Mouse (Mus musculus) lung, embryonic 16.5 days (tissue): Measurements from ENCODE around the gene Qdpr. TPM values are rescaled to one million over a fixed set of nuclear protein-coding genes. Genes with fewer than 3 reads are reported as not detected.

Experiments
- ATAC-seq: fragments of 200-750 bp; cut with Nextera tagmentation; 2 replicates; pipeline ENCODE4 v1.8.0; 2017; ENCODE audit warnings: low read depth, mild to moderate bottlenecking, moderate library complexity
- H3K27ac ChIP-seq: fragments of 300-500 bp; sonication (generic); 2 replicates; pipeline ENCODE4 v1.5.1; 2014; ENCODE audit warnings: mild to moderate bottlenecking, control low read depth, low read length
- H3K27me3 ChIP-seq: fragments of 300-500 bp; sonication (generic); 2 replicates; pipeline ENCODE4 v1.6.1; 2014; ENCODE audit warnings: low read depth, low read length, mixed read lengths; ENCODE audit not compliant: control insufficient read depth, insufficient read depth
- H3K36me3 ChIP-seq: fragments of 300-500 bp; sonication (generic); 2 replicates; pipeline ENCODE4 v1.6.1; 2014; ENCODE audit warnings: low read length; ENCODE audit not compliant: control insufficient read depth, insufficient read depth
- H3K4me1 ChIP-seq: fragments of 300-500 bp; sonication (generic); replicated peaks from 2 replicates; pipeline ENCODE4 v1.6.1; 2014; ENCODE audit warnings: low read length, mixed read lengths; ENCODE audit not compliant: control insufficient read depth, insufficient read depth
- H3K4me2 ChIP-seq: fragments of 300-500 bp; sonication (generic); 2 replicates; pipeline ENCODE4 v1.6.1; 2014; ENCODE audit warnings: low read depth, low read length, control low read depth
- H3K4me3 ChIP-seq: fragments of 300-500 bp; sonication (generic); 2 replicates; pipeline ENCODE4 v1.5.1; 2014; ENCODE audit warnings: mild to moderate bottlenecking, low read length, control low read depth
- H3K9ac ChIP-seq: fragments of 300-500 bp; sonication (generic); 2 replicates; pipeline ENCODE4 v1.6.1; 2014; ENCODE audit warnings: low read length, control low read depth
- H3K9me3 ChIP-seq: fragments of 300-500 bp; sonication (generic); 2 replicates; pipeline ENCODE4 v1.6.1; 2016; ENCODE audit warnings: low read length; ENCODE audit not compliant: control insufficient read depth
- WGBS: fragments of 180-500 bp; shearing (Covaris S2); extraction: QIAGEN DNeasy Blood & Tissue Kit; methylation state at CpG from one replicate; pipeline ENCODE4 v1.1.7; 2014; 5-methylcytosine and 5-hydroxymethylcytosine counted together
- polyA plus RNA-seq: library from polyadenylated mRNA; unstranded; fragments of >200 nt; fragmentation: Nextera tagmentation; extraction: Ambion mirVana; gene quantifications from 2 replicates; pipeline ENCODE4 v1.2.1, GENCODE M21; 2015

The Qdpr gene
- polyA plus RNA-seq, result 126 and 127 TPM in 2 replicates

GRCm38 (mm10) chr5:45449831-45450716 is at the start of gene Qdpr:
Gene Qdpr, minus strand, starts transcription at chr5:45450236.
- Histone ChIP-seq H3K4me3 (peak within 1 kb of the TSS; percentile 83), H3K36me3 (no peaks in the 10 kb centered on the region), H3K4me1 (peaks cover 12% of the 10 kb centered on the region), H3K9ac (peak within 1 kb of the TSS; percentile 80), H3K9me3 (no peaks in the 10 kb centered on the region), H3K27me3 (no peaks in the 10 kb centered on the region), H3K4me2 (peak within 1 kb of the TSS; percentile 99), H3K27ac (peak within 1 kb of the TSS; percentile 83)
- ATAC-seq, result peak; percentile 99
- under 1% methylated on average over 70 of the region's 70 CpGs for WGBS

GRCm38 (mm10) chr5:45497564-45497963 is 47.5 kb upstream of the Qdpr start:
- H3K4me2 ChIP-seq, result no peak overlapping the region
- H3K36me3 ChIP-seq, result peaks cover 24% of the 10 kb centered on the region
- WGBS, result 82% methylated on average over 5 of the region's 5 CpGs

GRCm38 (mm10) chr5:45496930-45497550 is 47.0 kb upstream of the Qdpr start:
- 82% methylated on average over 12 of the region's 12 CpGs for WGBS
- H3K4me2 ChIP-seq, result no peak overlapping the region
- peaks cover 23% of the 10 kb centered on the region for H3K4me1 ChIP-seq
- peaks cover 24% of the 10 kb centered on the region for H3K36me3 ChIP-seq
- no peak overlapping the region for H3K9ac ChIP-seq
- H3K4me3 ChIP-seq, result no peak overlapping the region
- no peak for ATAC-seq
- no peak overlapping the region for H3K27ac ChIP-seq
- H3K27me3 ChIP-seq, result no peaks in the 10 kb centered on the region
- H3K9me3 ChIP-seq, result no peaks in the 10 kb centered on the region

More at GRCm38 (mm10) chr5:45497564-45497963, 47.5 kb upstream of the Qdpr start:
- ATAC-seq, result no peak
- Histone ChIP-seq H3K9me3 (no peaks in the 10 kb centered on the region), H3K9ac (no peak overlapping the region), H3K4me1 (peaks cover 23% of the 10 kb centered on the region), H3K4me3 (no peak overlapping the region), H3K27me3 (no peaks in the 10 kb centered on the region), H3K27ac (no peak overlapping the region)

DNA sequence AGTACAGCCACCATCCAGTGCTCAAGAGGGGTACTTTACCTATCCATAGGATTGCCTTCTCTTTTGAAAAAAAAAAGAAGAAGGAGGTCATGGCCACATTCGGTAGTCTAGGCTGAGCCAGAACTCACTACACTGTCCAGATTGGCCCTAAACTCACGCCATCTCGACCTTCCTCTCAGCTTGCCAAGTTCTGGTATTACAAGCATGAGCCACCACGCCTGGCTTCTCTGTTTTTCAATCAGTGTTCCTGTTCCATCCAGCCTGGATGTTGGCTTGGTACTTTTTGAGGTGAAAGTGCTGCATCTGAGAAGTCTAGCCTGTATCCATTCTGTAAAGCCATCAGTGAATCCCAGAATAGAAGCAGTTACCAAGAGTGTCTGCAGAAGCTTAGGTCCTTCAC is 46.4 kb upstream of the Qdpr start:
- H3K9me3 ChIP-seq, result no peaks in the 10 kb centered on the region
- no peak overlapping the region for H3K27ac ChIP-seq
- H3K9ac ChIP-seq, result no peak overlapping the region
- H3K4me1 ChIP-seq, result peaks cover 23% of the 10 kb centered on the region
- no peak for ATAC-seq
- no peaks in the 10 kb centered on the region for H3K27me3 ChIP-seq
- no peak overlapping the region for H3K4me3 ChIP-seq
- no peak overlapping the region for H3K4me2 ChIP-seq
- peaks cover 24% of the 10 kb centered on the region for H3K36me3 ChIP-seq
- WGBS, result 85% methylated on average over 4 of the region's 4 CpGs

DNA sequence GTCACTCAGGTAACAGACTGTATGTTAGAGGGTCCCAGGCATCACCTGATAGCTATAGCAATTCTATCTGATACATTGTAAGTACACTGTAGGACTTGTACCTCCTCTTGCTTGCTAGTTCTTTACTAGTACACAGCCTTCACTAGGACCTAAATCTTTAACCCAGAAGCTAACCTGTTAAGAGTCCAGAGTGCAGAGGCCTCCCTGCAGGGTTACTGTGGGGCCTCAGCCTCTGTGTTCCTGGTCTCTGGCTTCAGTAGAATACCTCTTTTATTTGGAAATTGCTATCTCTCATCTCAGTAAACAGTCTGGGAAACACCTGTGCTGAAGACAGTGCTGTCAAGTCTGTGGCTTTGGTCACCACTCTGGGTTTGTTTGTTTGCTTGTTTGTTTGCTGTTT is 46.0 kb upstream of the Qdpr start:
- Histone ChIP-seq H3K27me3 (no peaks in the 10 kb centered on the region), H3K9me3 (no peaks in the 10 kb centered on the region), H3K4me3 (no peak overlapping the region), H3K4me1 (peaks cover 23% of the 10 kb centered on the region), H3K36me3 (peaks cover 21% of the 10 kb centered on the region), H3K4me2 (no peak overlapping the region), H3K27ac (no peak overlapping the region), H3K9ac (no peak overlapping the region)
- ATAC-seq, result no peak

DNA sequence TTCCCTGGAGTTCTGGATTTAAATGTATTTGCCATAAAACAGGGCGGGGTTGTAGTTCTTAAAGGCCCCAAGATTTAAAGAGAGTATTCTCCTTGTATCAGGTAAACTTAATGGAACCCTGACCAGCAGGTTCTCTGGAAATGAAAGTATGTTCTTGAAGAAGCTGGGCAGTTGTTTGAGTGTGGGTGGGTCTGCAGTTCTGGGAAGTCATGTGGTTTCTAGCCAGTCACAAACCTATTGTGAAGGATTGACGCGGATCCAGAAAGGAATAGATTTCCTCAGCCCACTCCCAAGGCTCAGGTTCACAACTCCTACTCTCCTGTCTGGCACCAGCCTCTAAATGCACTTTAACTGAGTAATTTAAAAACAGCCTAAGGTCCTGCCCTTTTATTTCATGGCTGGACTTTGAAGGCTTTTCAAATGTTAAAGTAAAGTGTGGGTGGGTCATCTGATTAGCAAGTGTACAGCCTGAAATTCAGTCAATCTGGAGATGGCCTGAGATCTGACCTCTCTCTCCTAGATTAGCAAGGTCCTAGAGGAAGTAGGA is 45.5 kb upstream of the Qdpr start:
- H3K27ac ChIP-seq, result no peak overlapping the region
- no peak overlapping the region for H3K9ac ChIP-seq
- ATAC-seq, result no peak
- H3K36me3 ChIP-seq, result peaks cover 18% of the 10 kb centered on the region
- H3K27me3 ChIP-seq, result no peaks in the 10 kb centered on the region
- peak overlapping the region; percentile 89; the same call in 1 of the 2 replicates for H3K4me2 ChIP-seq
- peaks cover 23% of the 10 kb centered on the region for H3K4me1 ChIP-seq
- H3K4me3 ChIP-seq, result no peak overlapping the region
- H3K9me3 ChIP-seq, result no peaks in the 10 kb centered on the region
- 79% methylated on average over 3 of the region's 3 CpGs for WGBS

DNA sequence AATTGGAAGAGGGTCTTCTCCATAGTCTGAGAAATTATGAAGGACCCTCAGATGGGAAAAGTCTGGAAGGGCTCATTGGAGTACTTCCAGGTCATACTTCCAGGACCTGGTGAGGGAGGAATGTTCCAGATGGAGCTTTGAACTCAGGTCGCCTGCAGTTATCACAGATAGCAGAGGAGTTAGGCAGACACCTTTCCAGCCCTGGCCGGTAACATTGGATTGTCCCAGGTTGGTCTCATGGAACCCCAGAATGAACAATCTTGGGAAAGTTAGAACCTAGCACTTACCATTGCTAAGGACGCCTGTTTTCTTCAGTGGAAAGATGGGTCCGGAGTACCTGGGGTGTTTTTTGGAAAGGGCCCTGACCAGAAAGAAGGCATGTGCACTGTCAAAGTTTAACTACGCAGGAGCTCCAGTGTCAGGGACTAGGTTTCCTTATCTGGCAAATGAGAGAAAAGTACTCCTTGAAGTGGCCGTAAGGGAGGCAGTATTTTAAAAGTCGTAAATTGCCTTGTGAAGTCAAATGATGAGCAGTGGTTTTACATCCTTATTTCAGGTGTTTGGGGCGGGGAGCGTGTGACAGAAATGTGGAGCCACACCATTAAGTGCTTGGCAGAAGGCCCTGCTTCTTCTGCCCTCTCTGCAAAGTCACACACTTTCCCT is 44.2 kb upstream of the Qdpr start:
- Histone ChIP-seq H3K4me2 (peak overlapping the region; percentile 89), H3K27ac (no peak overlapping the region; the same call in 1 of the 2 replicates)
- WGBS, result 43% methylated on average over 9 of the region's 9 CpGs

DNA sequence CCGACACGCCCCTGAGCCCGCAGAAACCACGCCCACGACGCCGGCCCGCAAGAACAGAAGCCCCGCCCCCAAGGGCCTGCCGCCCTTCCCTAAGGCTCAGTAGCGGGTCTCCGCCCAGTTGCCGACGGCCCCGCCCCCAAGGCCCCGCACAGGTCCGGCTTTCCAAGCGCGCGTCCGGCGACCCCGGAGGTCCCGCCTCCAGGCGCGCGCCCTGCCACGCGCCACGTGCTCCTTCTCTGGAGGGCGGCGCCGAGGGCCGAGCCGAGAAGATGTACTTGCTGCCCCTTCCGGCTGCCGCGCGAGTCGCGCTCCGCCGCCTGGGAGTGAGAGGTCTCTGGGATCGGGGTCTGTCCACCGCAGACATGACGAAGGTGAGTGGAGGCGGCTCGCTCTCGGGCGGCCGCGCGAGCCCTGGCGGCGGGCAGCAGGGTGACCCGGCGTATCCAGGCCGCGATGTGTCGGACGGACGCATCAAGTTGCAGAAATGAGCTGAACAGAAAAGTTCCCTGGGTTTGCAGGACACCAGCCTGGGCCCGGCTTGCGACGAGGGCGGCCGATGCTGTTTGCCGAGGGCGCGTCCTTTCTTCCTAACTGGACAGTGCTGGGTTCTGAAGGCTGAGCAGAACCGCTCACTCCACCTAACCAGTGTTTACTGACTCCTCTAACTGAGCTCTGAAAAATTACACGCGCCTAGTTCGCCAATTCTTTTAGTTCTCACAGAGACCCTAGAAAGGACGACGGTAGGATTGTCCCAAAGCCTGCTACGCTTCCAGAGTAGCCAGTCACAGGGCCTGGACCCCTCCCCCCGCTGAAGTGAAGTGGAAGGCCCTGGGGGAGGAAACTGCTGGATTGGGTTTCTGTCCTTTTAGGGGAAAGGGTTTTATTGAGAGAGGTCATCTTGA is 43.4 kb upstream of the Qdpr start, which contains the start of gene Lap3:
TSS of gene Lap3 (plus strand) at position 184 of the 902 bp plus-strand sequence.
- peak; percentile 97 for ATAC-seq
- Histone ChIP-seq H3K9me3 (no peaks in the 10 kb centered on the region), H3K27ac (peak within 1 kb of the TSS; percentile 78), H3K27me3 (no peaks in the 10 kb centered on the region), H3K4me1 (peaks cover 23% of the 10 kb centered on the region), H3K36me3 (peaks cover 8% of the 10 kb centered on the region), H3K9ac (peak within 1 kb of the TSS; percentile 90), H3K4me3 (peak within 1 kb of the TSS; percentile 85), H3K4me2 (peak within 1 kb of the TSS; percentile 89)
- WGBS, result under 1% methylated on average over 78 of the region's 78 CpGs

More for the DNA sequence above, 44.2 kb upstream of the Qdpr start:
- H3K4me3 ChIP-seq, result peak overlapping the region; percentile 85
- H3K27me3 ChIP-seq, result no peaks in the 10 kb centered on the region
- H3K36me3 ChIP-seq, result peaks cover 10% of the 10 kb centered on the region
- peak overlapping the region; percentile 90 for H3K9ac ChIP-seq
- peaks cover 23% of the 10 kb centered on the region for H3K4me1 ChIP-seq
- no peaks in the 10 kb centered on the region for H3K9me3 ChIP-seq
- ATAC-seq, result no peak
